Mouse (Mus musculus) lung, embryonic 15.5 days (tissue): ENCODE data around the gene Cuedc1. TPM values are rescaled to one million over a fixed set of nuclear protein-coding genes. Genes with fewer than 3 reads are reported as not detected.

Source experiments
- ATAC-seq: fragments of 200-750 bp; cut with Nextera tagmentation; 2 replicates; pipeline ENCODE4 v1.8.0; 2017; ENCODE audit warnings: moderate number of reproducible peaks, borderline replicate concordance; ENCODE audit not compliant: low FRiP score, low TSS enrichment; ENCODE audit errors: extremely low read depth
- H3K27ac ChIP-seq: fragments of 300-500 bp; sonication (generic); 2 replicates; pipeline ENCODE4 v1.5.1; 2015; ENCODE audit warnings: moderate library complexity, mild to moderate bottlenecking, inconsistent platforms
- H3K27me3 ChIP-seq: fragments of 300-500 bp; sonication (generic); 2 replicates; pipeline ENCODE4 v1.6.1; 2015; ENCODE audit warnings: inconsistent platforms
- H3K36me3 ChIP-seq: fragments of 300-500 bp; sonication (generic); 2 replicates; pipeline ENCODE4 v1.6.1; 2015; ENCODE audit warnings: inconsistent platforms
- H3K4me1 ChIP-seq: fragments of 300-500 bp; sonication (generic); 2 replicates; pipeline ENCODE4 v1.6.1; 2015; ENCODE audit warnings: inconsistent platforms
- H3K4me2 ChIP-seq: fragments of 300-500 bp; sonication (generic); 2 replicates; pipeline ENCODE4 v1.6.1; 2015; ENCODE audit warnings: inconsistent platforms, mild to moderate bottlenecking, moderate library complexity
- H3K4me3 ChIP-seq: fragments of 300-500 bp; sonication (generic); 2 replicates; pipeline ENCODE4 v1.5.1; 2015; ENCODE audit warnings: mild to moderate bottlenecking, inconsistent platforms
- H3K9ac ChIP-seq: fragments of 300-500 bp; sonication (generic); 2 replicates; pipeline ENCODE4 v1.6.1; 2015; ENCODE audit warnings: inconsistent platforms
- H3K9me3 ChIP-seq: fragments of 300-500 bp; sonication (generic); 2 replicates; pipeline ENCODE4 v1.6.1; 2016; ENCODE audit warnings: inconsistent platforms
- WGBS: fragments of 180-500 bp; shearing (Covaris S2); methylation state at CpG from one replicate; pipeline ENCODE4 v1.1.7; 2015; 5-methylcytosine and 5-hydroxymethylcytosine counted together
- polyA plus RNA-seq: library from polyadenylated mRNA; unstranded; fragments of >200 nt; fragmentation: Nextera tagmentation; extraction: Ambion mirVana; gene quantifications from 2 replicates; pipeline ENCODE4 v1.2.1, GENCODE M21; 2015

Cuedc1 gene
- polyA plus RNA-seq = 17.7 and 19.7 TPM in 2 replicates

- Histone ChIP-seq H3K9me3 (no peaks in the 10 kb centered on the region), H3K27ac (peak within 1 kb of the TSS; percentile 90), H3K9ac (peak within 1 kb of the TSS; percentile 87), H3K4me2 (peak within 1 kb of the TSS; percentile 93), H3K36me3 (no peaks in the 10 kb centered on the region), H3K4me3 (peak within 1 kb of the TSS; percentile 88), H3K4me1 (peaks cover 37% of the 10 kb centered on the region), H3K27me3 (no peaks in the 10 kb centered on the region)
- ATAC-seq = no peak
- WGBS = 21% methylated on average over 17 of the region's 17 CpGs
These were observed at the start of gene Cuedc1 for GRCm38 (mm10) chr11:88098021-88098729. Cuedc1 (plus strand) TSS chr11:88098058.

GRCm38 (mm10) chr11:88048961-88049670 lies 48.7 kb upstream of the Cuedc1 start:
- no peaks in the 10 kb centered on the region for H3K9me3 ChIP-seq
- no peak for ATAC-seq
- H3K36me3 ChIP-seq = peaks cover 35% of the 10 kb centered on the region
- peak overlapping the region; percentile 95 for H3K4me3 ChIP-seq
- peak overlapping the region; percentile 100 for H3K9ac ChIP-seq
- H3K27me3 ChIP-seq = no peaks in the 10 kb centered on the region
- H3K4me2 ChIP-seq = peak overlapping the region; percentile 65
- H3K27ac ChIP-seq = no peak overlapping the region
- 9% methylated on average over 26 of the region's 26 CpGs for WGBS
- H3K4me1 ChIP-seq = peaks cover 34% of the 10 kb centered on the region

GRCm38 (mm10) chr11:88049732-88050131 lies 48.1 kb upstream of the Cuedc1 start:
- H3K9ac ChIP-seq = no peak overlapping the region
- no peaks in the 10 kb centered on the region for H3K9me3 ChIP-seq
- no peak for ATAC-seq
- peak overlapping the region; percentile 65 for H3K4me2 ChIP-seq
- H3K27ac ChIP-seq = no peak overlapping the region
- H3K36me3 ChIP-seq = peaks cover 35% of the 10 kb centered on the region
- H3K27me3 ChIP-seq = no peaks in the 10 kb centered on the region
- H3K4me1 ChIP-seq = peaks cover 34% of the 10 kb centered on the region
- H3K4me3 ChIP-seq = peak overlapping the region; percentile 95

- 80% methylated on average over 4 of the region's 4 CpGs for WGBS
- Histone ChIP-seq H3K36me3 (peaks cover 40% of the 10 kb centered on the region), H3K9ac (no peak overlapping the region), H3K27me3 (no peaks in the 10 kb centered on the region), H3K27ac (no peak overlapping the region), H3K4me3 (no peak overlapping the region), H3K4me1 (peaks cover 24% of the 10 kb centered on the region), H3K9me3 (no peaks in the 10 kb centered on the region), H3K4me2 (no peak overlapping the region)
- ATAC-seq = no peak
These were observed 45.2 kb upstream of the Cuedc1 start for GRCm38 (mm10) chr11:88052638-88053037.

- H3K4me3 ChIP-seq = no peak overlapping the region
- 55% methylated on average over 3 of the region's 3 CpGs for WGBS
- no peaks in the 10 kb centered on the region for H3K9me3 ChIP-seq
- peaks cover 40% of the 10 kb centered on the region for H3K36me3 ChIP-seq
- H3K9ac ChIP-seq = no peak overlapping the region
- no peak overlapping the region; the same call in 1 of the 2 replicates for H3K27ac ChIP-seq
- H3K4me2 ChIP-seq = no peak overlapping the region
- ATAC-seq = no peak
- H3K4me1 ChIP-seq = peaks cover 24% of the 10 kb centered on the region
- no peaks in the 10 kb centered on the region for H3K27me3 ChIP-seq
These were observed 44.0 kb upstream of the Cuedc1 start for GRCm38 (mm10) chr11:88053821-88054220.

- no peak overlapping the region for H3K4me2 ChIP-seq
- H3K36me3 ChIP-seq = peaks cover 32% of the 10 kb centered on the region
- no peak overlapping the region for H3K27ac ChIP-seq
- peaks cover 17% of the 10 kb centered on the region for H3K4me1 ChIP-seq
- H3K9me3 ChIP-seq = no peaks in the 10 kb centered on the region
- ATAC-seq = no peak
- H3K4me3 ChIP-seq = no peak overlapping the region
- H3K27me3 ChIP-seq = no peaks in the 10 kb centered on the region
- no peak overlapping the region for H3K9ac ChIP-seq
- WGBS = 74% methylated on average over 1 of the region's 1 CpGs
These were observed 43.3 kb upstream of the Cuedc1 start for GRCm38 (mm10) chr11:88054589-88054988.

GRCm38 (mm10) chr11:88055777-88056176 lies 42.1 kb upstream of the Cuedc1 start:
- H3K36me3 ChIP-seq = peaks cover 24% of the 10 kb centered on the region
- no peak overlapping the region for H3K4me2 ChIP-seq
- H3K9ac ChIP-seq = no peak overlapping the region
- ATAC-seq = no peak
- H3K4me1 ChIP-seq = peaks cover 9% of the 10 kb centered on the region; the same call in 1 of the 2 replicates
- no peak overlapping the region for H3K4me3 ChIP-seq
- no peaks in the 10 kb centered on the region for H3K27me3 ChIP-seq
- H3K27ac ChIP-seq = no peak overlapping the region
- WGBS = 68% methylated on average over 2 of the region's 2 CpGs
- H3K9me3 ChIP-seq = no peaks in the 10 kb centered on the region

- no peak for ATAC-seq
- H3K4me1 ChIP-seq = 0 out of 2 replicates have a peak, but pooled peaks cover under 1% of the 10 kb centered on the region
- no peak overlapping the region for H3K9ac ChIP-seq
- 70% methylated on average over 2 of the region's 2 CpGs for WGBS
- H3K9me3 ChIP-seq = no peaks in the 10 kb centered on the region
- no peak overlapping the region for H3K4me3 ChIP-seq
- no peaks in the 10 kb centered on the region for H3K27me3 ChIP-seq
- no peak overlapping the region for H3K27ac ChIP-seq
- H3K36me3 ChIP-seq = peaks cover 10% of the 10 kb centered on the region
- H3K4me2 ChIP-seq = no peak overlapping the region
These were observed 40.1 kb upstream of the Cuedc1 start for GRCm38 (mm10) chr11:88057788-88058187.

GRCm38 (mm10) chr11:88059141-88059540 lies 38.7 kb upstream of the Cuedc1 start:
- H3K9me3 ChIP-seq = no peaks in the 10 kb centered on the region
- H3K9ac ChIP-seq = no peak overlapping the region
- no peak overlapping the region for H3K27ac ChIP-seq
- no peak overlapping the region for H3K4me2 ChIP-seq
- WGBS = 43% methylated on average over 2 of the region's 2 CpGs
- H3K4me3 ChIP-seq = no peak overlapping the region
- H3K4me1 ChIP-seq = no peaks in the 10 kb centered on the region
- H3K27me3 ChIP-seq = no peaks in the 10 kb centered on the region
- 0 out of 2 replicates have a peak, but pooled peaks cover 4% of the 10 kb centered on the region for H3K36me3 ChIP-seq
- ATAC-seq = peak; percentile 81

- no peak for ATAC-seq
- no peaks in the 10 kb centered on the region for H3K36me3 ChIP-seq
- no peak overlapping the region for H3K9ac ChIP-seq
- no peaks in the 10 kb centered on the region for H3K27me3 ChIP-seq
- H3K4me2 ChIP-seq = no peak overlapping the region
- no peaks in the 10 kb centered on the region for H3K9me3 ChIP-seq
- H3K4me3 ChIP-seq = no peak overlapping the region
- peaks cover 4% of the 10 kb centered on the region for H3K4me1 ChIP-seq
- WGBS = 77% methylated on average over 2 of the region's 2 CpGs
- no peak overlapping the region for H3K27ac ChIP-seq
These were observed 35.8 kb upstream of the Cuedc1 start for GRCm38 (mm10) chr11:88061892-88062625.

- ATAC-seq = no peak
- Histone ChIP-seq H3K36me3 (no peaks in the 10 kb centered on the region), H3K4me1 (peaks cover 20% of the 10 kb centered on the region), H3K27ac (no peak overlapping the region), H3K27me3 (no peaks in the 10 kb centered on the region), H3K4me2 (no peak overlapping the region), H3K9me3 (no peaks in the 10 kb centered on the region), H3K9ac (no peak overlapping the region), H3K4me3 (no peak overlapping the region)
These were observed 32.1 kb upstream of the Cuedc1 start for GRCm38 (mm10) chr11:88065732-88066131.

GRCm38 (mm10) chr11:88067191-88067585 lies 30.7 kb upstream of the Cuedc1 start:
- Histone ChIP-seq H3K4me2 (peak overlapping the region; percentile 87), H3K4me3 (peak overlapping the region; percentile 98), H3K4me1 (peaks cover 34% of the 10 kb centered on the region), H3K9me3 (no peaks in the 10 kb centered on the region), H3K36me3 (no peaks in the 10 kb centered on the region), H3K27me3 (no peaks in the 10 kb centered on the region), H3K9ac (peak overlapping the region; percentile 96), H3K27ac (peak overlapping the region; percentile 99)
- whole genome bisulfite sequencing = 2% methylated on average over 8 of the region's 8 CpGs
- no peak for ATAC-seq
